In the genomic region with DNA sequence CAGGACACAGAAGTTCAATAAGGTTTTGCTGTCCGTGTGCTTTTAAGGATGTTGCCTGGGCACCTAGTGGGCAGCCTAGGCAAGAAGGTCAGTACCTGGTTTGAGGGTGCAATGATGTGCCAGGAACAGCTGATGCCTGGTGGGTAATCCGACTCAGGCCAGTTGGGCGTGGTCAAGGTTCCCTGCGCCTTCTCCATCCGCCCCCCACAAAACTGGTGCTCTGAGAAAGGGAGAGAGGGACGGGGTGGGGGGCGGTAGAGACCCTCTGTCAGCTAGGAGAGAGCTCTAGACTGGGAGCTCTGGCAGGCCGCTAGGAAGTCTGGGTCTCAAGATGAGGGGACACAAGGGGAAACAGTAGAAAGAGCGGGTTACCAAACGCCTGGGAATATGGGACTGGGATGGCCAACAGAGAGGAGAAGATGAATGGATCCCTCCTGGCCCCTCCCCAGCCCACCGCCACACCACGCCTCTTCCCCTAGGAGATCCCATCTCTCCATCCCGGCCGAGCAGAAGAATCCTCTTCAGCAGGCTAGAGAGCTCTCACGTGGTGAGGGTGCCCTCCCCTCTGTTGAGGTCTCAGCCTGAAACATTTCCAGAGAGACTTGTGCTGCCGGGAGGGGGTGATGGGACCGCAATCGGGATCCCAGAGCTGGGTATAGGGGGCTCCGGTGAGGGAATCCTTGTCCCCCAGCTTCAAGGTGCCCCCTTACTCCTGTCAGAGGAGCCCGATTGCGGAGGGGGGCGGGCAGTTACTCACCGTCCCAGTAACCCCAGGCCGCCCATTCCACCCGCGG, we compare ENCODE assay signal across 10 mouse cellular contexts. TPM values are rescaled to one million over a fixed set of nuclear protein-coding genes. Genes with fewer than 3 reads are reported as not detected.
DNase-seq lines count a peak whose midpoint lies in the region; ATAC-seq lines count a peak whose summit lies in the region.
"Had no signal": no experiment of that assay in that cellular context is flagged by ENCODE, and none has a peak within 500 bp of the region (broad histone marks: within the 10 kb centered on the region; RNA-seq: fewer than 3 reads in every experiment).

No protein-coding gene starts in this region.

- no peak for ATAC-seq in kidney, embryonic 16.5 days (ENCODE audit: low FRiP score, low TSS enrichment)
- ATAC-seq in embryonic facial prominence, embryonic 13.5 days (ENCODE audit: insufficient number of reproducible peaks, insufficient read depth, low FRiP score, low TSS enrichment, low read depth), result no peak
- ATAC-seq in hindbrain, embryonic 14.5 days (ENCODE audit: low FRiP score), result no peak
- ATAC-seq in midbrain, embryonic 16.5 days, result no peak
- ATAC-seq: Patski had no signal

- peak overlapping the region; percentile 32 for H3K4me3 ChIP-seq in kidney, embryonic 16.5 days (ENCODE audit: low read length)
- H3K4me3 ChIP-seq in embryonic facial prominence, embryonic 13.5 days, result peak overlapping the region; percentile 43
- H3K4me3 ChIP-seq in hindbrain, embryonic 14.5 days (replicated peaks; ENCODE audit: low read length), result no peak overlapping the region; the same call in 1 of the 2 replicates
- H3K4me3 ChIP-seq in midbrain, embryonic 16.5 days (ENCODE audit: low read depth, low read length), result 0 out of 2 replicates have a peak overlapping the region, but pooled peaks have one; percentile 6

- H3K4me2 ChIP-seq in kidney, embryonic 16.5 days (replicated peaks; ENCODE audit: low read depth, low read length), result peak overlapping the region; percentile 58
- H3K4me2 ChIP-seq in embryonic facial prominence, embryonic 13.5 days, result peak overlapping the region; percentile 72
- H3K4me2 ChIP-seq in hindbrain, embryonic 14.5 days (replicated peaks), result peak overlapping the region; percentile 43
- peak overlapping the region; percentile 31 for H3K4me2 ChIP-seq in midbrain, embryonic 16.5 days (ENCODE audit: low read length)

- no peak overlapping the region for H3K27ac ChIP-seq in kidney, embryonic 16.5 days (ENCODE audit: low read length)
- H3K27ac ChIP-seq in embryonic facial prominence, embryonic 13.5 days, result peak overlapping the region; percentile 13; the same call in 1 of the 2 replicates
- no peak overlapping the region for H3K27ac ChIP-seq in hindbrain, embryonic 14.5 days
- H3K27ac ChIP-seq in midbrain, embryonic 16.5 days (ENCODE audit: low read length), result no peak overlapping the region

- DNase-seq in kidney, postnatal 14 days, result no peak
- DNase-seq in hindbrain, embryonic 14.5 days (ENCODE audit: low spot score), result no peak
- DNase-seq in adipocyte (ENCODE audit: low spot score), result no peak
- DNase-seq in right cerebral cortex, postnatal 4 days, result no peak
- DNase-seq in gastrocnemius, postnatal 25 days, result no peak
- DNase-seq: kidney, adult 9 months had no signal

- H3K9me3 ChIP-seq in kidney, embryonic 16.5 days (ENCODE audit: low read length), result no peaks in the 10 kb centered on the region
- no peaks in the 10 kb centered on the region for H3K9me3 ChIP-seq in embryonic facial prominence, embryonic 13.5 days
- no peaks in the 10 kb centered on the region for H3K9me3 ChIP-seq in hindbrain, embryonic 14.5 days (ENCODE audit: control insufficient read depth, low read length)
- no peaks in the 10 kb centered on the region for H3K9me3 ChIP-seq in midbrain, embryonic 16.5 days (replicated peaks; ENCODE audit: control insufficient read depth, low read length, poor library complexity, severe bottlenecking)

- no peaks in the 10 kb centered on the region; the same call in 1 of the 2 replicates for H3K27me3 ChIP-seq in kidney, embryonic 16.5 days (ENCODE audit: insufficient read depth, low read length)
- H3K27me3 ChIP-seq in embryonic facial prominence, embryonic 13.5 days, result no peaks in the 10 kb centered on the region
- peaks cover 12% of the 10 kb centered on the region; the same call in 1 of the 2 replicates for H3K27me3 ChIP-seq in hindbrain, embryonic 14.5 days (ENCODE audit: control insufficient read depth, insufficient read depth, low read length)
- H3K27me3 ChIP-seq in midbrain, embryonic 16.5 days (ENCODE audit: control insufficient read depth, insufficient read depth, low read depth, low read length), result peaks cover 12% of the 10 kb centered on the region
- H3K27me3 ChIP-seq: Patski had no signal

- H3K9ac ChIP-seq in kidney, embryonic 16.5 days (replicated peaks; ENCODE audit: low read length), result peak overlapping the region; percentile 51
- H3K9ac ChIP-seq in embryonic facial prominence, embryonic 13.5 days, result peak overlapping the region; percentile 70
- H3K9ac ChIP-seq in hindbrain, embryonic 14.5 days, result no peak overlapping the region; the same call in 1 of the 2 replicates
- peak overlapping the region; percentile 1 for H3K9ac ChIP-seq in midbrain, embryonic 16.5 days (ENCODE audit: low read depth, low read length)

- H3K36me3 ChIP-seq in kidney, embryonic 16.5 days (ENCODE audit: insufficient read depth, low read length), result peaks cover 12% of the 10 kb centered on the region
- peaks cover 40% of the 10 kb centered on the region for H3K36me3 ChIP-seq in embryonic facial prominence, embryonic 13.5 days
- H3K36me3 ChIP-seq in hindbrain, embryonic 14.5 days (replicated peaks; ENCODE audit: control insufficient read depth, insufficient read depth), result no peaks in the 10 kb centered on the region
- no peaks in the 10 kb centered on the region for H3K36me3 ChIP-seq in midbrain, embryonic 16.5 days (ENCODE audit: control insufficient read depth, insufficient read depth, low read length)

- peaks cover 54% of the 10 kb centered on the region for H3K4me1 ChIP-seq in kidney, embryonic 16.5 days (ENCODE audit: insufficient read depth, low read length)
- H3K4me1 ChIP-seq in embryonic facial prominence, embryonic 13.5 days, result peaks cover 66% of the 10 kb centered on the region
- 0 out of 2 replicates have a peak, but pooled peaks cover 7% of the 10 kb centered on the region for H3K4me1 ChIP-seq in hindbrain, embryonic 14.5 days (replicated peaks; ENCODE audit: control insufficient read depth, insufficient read depth, low read length)
- H3K4me1 ChIP-seq in midbrain, embryonic 16.5 days (ENCODE audit: control insufficient read depth, insufficient read depth, low read length), result peaks cover 3% of the 10 kb centered on the region

- WGBS in kidney, embryonic 16.5 days, result 20% methylated on average over 26 of the region's 26 CpGs
- 17% methylated on average over 26 of the region's 26 CpGs for WGBS in embryonic facial prominence, embryonic 13.5 days
- 11% methylated on average over 26 of the region's 26 CpGs for WGBS in hindbrain, embryonic 14.5 days
- 11% methylated on average over 26 of the region's 26 CpGs for WGBS in midbrain, embryonic 16.5 days

RNA-seq across cellular contexts. Expression of a gene that starts 5.5 kb away (rescaled TPM):
- polyA plus RNA-seq in kidney, embryonic 16.5 days (2015; fragmentation: Nextera tagmentation; extraction: Ambion mirVana), result 150 and 156 TPM in 2 replicates
- polyA plus RNA-seq in embryonic facial prominence, embryonic 13.5 days (2015; fragmentation: Nextera tagmentation; extraction: Ambion mirVana), result 122 and 135 TPM in 2 replicates
- 23.9 and 28.5 TPM in 2 replicates for polyA plus RNA-seq in hindbrain, embryonic 14.5 days (2014; fragmentation: Nextera tagmentation; extraction: Ambion mirVana)
- 11.9 and 13.3 TPM in 2 replicates for polyA plus RNA-seq in midbrain, embryonic 16.5 days (2015; fragmentation: Nextera tagmentation; extraction: Ambion mirVana)
- total RNA-seq in gastrocnemius, postnatal 25 days (2021), result 100 to 1,000 TPM in 1 of 2 experiments, 10 to 100 TPM in 1; 79.0 to 112 TPM

RNA-seq across cellular contexts. Expression of a gene that starts 7.2 kb away (rescaled TPM):
- 25.2 and 28.6 TPM in 2 replicates for polyA plus RNA-seq in kidney, embryonic 16.5 days (2015; fragmentation: Nextera tagmentation; extraction: Ambion mirVana)
- polyA plus RNA-seq in embryonic facial prominence, embryonic 13.5 days (2015; fragmentation: Nextera tagmentation; extraction: Ambion mirVana), result 33.3 and 33.8 TPM in 2 replicates
- 81.7 and 85.4 TPM in 2 replicates for polyA plus RNA-seq in hindbrain, embryonic 14.5 days (2014; fragmentation: Nextera tagmentation; extraction: Ambion mirVana)
- polyA plus RNA-seq in midbrain, embryonic 16.5 days (2015; fragmentation: Nextera tagmentation; extraction: Ambion mirVana), result 57.2 and 60.9 TPM in 2 replicates
- 10 to 100 TPM; 12.5 to 12.8 TPM for total RNA-seq in gastrocnemius, postnatal 25 days (2021)

RNA-seq across cellular contexts. Expression of a gene that starts 20.7 kb away (rescaled TPM):
- 0.09 and 0.13 TPM in 2 replicates for polyA plus RNA-seq in kidney, embryonic 16.5 days (2015; fragmentation: Nextera tagmentation; extraction: Ambion mirVana)
- polyA plus RNA-seq in embryonic facial prominence, embryonic 13.5 days (2015; fragmentation: Nextera tagmentation; extraction: Ambion mirVana), result 0.13 TPM in 1 of 2 replicates, not detected in the other
- 0.12 TPM in 1 of 2 replicates, not detected in the other for polyA plus RNA-seq in hindbrain, embryonic 14.5 days (2014; fragmentation: Nextera tagmentation; extraction: Ambion mirVana)
- 0.11 and 0.12 TPM in 2 replicates for polyA plus RNA-seq in midbrain, embryonic 16.5 days (2015; fragmentation: Nextera tagmentation; extraction: Ambion mirVana)
- total RNA-seq in gastrocnemius, postnatal 25 days (2021), result under 1 TPM; 0.16 to 0.18 TPM

RNA-seq across cellular contexts. Expression of a gene that starts 20.9 kb away (rescaled TPM):
- polyA plus RNA-seq in kidney, embryonic 16.5 days (2015; fragmentation: Nextera tagmentation; extraction: Ambion mirVana), result 39.5 and 51.8 TPM in 2 replicates
- 31.5 and 33.9 TPM in 2 replicates for polyA plus RNA-seq in embryonic facial prominence, embryonic 13.5 days (2015; fragmentation: Nextera tagmentation; extraction: Ambion mirVana)
- 19.0 and 23.4 TPM in 2 replicates for polyA plus RNA-seq in hindbrain, embryonic 14.5 days (2014; fragmentation: Nextera tagmentation; extraction: Ambion mirVana)
- 18.8 and 19.2 TPM in 2 replicates for polyA plus RNA-seq in midbrain, embryonic 16.5 days (2015; fragmentation: Nextera tagmentation; extraction: Ambion mirVana)
- total RNA-seq in gastrocnemius, postnatal 25 days (2021), result 10 to 100 TPM; 13.9 to 15.4 TPM

RNA-seq across cellular contexts. Expression of a gene that starts 20.9 kb away (rescaled TPM):
- 18.4 and 20.9 TPM in 2 replicates for polyA plus RNA-seq in kidney, embryonic 16.5 days (2015; fragmentation: Nextera tagmentation; extraction: Ambion mirVana)
- 7.9 and 8.2 TPM in 2 replicates for polyA plus RNA-seq in embryonic facial prominence, embryonic 13.5 days (2015; fragmentation: Nextera tagmentation; extraction: Ambion mirVana)
- polyA plus RNA-seq in hindbrain, embryonic 14.5 days (2014; fragmentation: Nextera tagmentation; extraction: Ambion mirVana), result 5.3 and 6.5 TPM in 2 replicates
- polyA plus RNA-seq in midbrain, embryonic 16.5 days (2015; fragmentation: Nextera tagmentation; extraction: Ambion mirVana), result 8.2 and 9.2 TPM in 2 replicates
- total RNA-seq in gastrocnemius, postnatal 25 days (2021), result 1 to 10 TPM; 2.9 to 3.9 TPM
